Mouse (Mus musculus): ENCODE data around the gene Ltbp3. TPM values are rescaled to one million over a fixed set of nuclear protein-coding genes. Genes with fewer than 3 reads are reported as not detected.

Ltbp3 gene
- polyA plus RNA-seq, 1 experiment from 2014 or later, result 15.5 TPM

- no peak overlapping the region for H3K4me3 ChIP-seq (ENCODE audit: inconsistent target)
- 84% methylated on average over 5 of the region's 5 CpGs for WGBS (ENCODE audit: missing documents)
- peaks cover 52% of the 10 kb centered on the region for H3K36me3 ChIP-seq (ENCODE audit: inconsistent target)
- peak overlapping the region; percentile 75 for H3K27ac ChIP-seq
- H3K79me2 ChIP-seq (ENCODE audit: inconsistent target), result peaks cover 71% of the 10 kb centered on the region
Observed at GRCm38 (mm10) chr19:5713255-5713654, 27.4 kb upstream of the Ltbp3 start.

DNA sequence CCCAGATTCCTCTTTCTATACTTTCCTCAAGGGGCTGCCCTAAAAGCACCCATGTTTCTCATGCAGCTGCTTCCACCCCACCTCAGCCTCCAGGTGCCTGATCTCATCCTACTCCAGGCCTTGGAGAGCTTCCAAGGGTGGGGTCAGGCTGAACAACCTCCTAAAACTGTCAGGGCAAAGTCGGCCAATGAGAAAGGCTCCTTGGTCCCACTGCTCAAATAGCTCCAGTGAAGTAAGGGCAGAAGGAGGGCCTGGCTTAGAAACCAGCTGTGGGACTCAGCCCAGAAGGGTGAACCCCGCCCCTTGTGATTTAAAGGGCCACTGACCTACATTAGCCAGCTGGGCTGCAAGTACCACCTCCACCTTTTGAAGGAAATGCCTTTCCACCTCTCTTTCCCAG is 27.0 kb upstream of the Ltbp3 start:
- 33% methylated on average over 2 of the region's 2 CpGs for WGBS (ENCODE audit: missing documents)
- Histone ChIP-seq H3K27ac (peak overlapping the region; percentile 75), H3K4me3 (ENCODE audit: inconsistent target) (no peak overlapping the region), H3K79me2 (ENCODE audit: inconsistent target) (peaks cover 76% of the 10 kb centered on the region), H3K36me3 (ENCODE audit: inconsistent target) (peaks cover 52% of the 10 kb centered on the region)

DNA sequence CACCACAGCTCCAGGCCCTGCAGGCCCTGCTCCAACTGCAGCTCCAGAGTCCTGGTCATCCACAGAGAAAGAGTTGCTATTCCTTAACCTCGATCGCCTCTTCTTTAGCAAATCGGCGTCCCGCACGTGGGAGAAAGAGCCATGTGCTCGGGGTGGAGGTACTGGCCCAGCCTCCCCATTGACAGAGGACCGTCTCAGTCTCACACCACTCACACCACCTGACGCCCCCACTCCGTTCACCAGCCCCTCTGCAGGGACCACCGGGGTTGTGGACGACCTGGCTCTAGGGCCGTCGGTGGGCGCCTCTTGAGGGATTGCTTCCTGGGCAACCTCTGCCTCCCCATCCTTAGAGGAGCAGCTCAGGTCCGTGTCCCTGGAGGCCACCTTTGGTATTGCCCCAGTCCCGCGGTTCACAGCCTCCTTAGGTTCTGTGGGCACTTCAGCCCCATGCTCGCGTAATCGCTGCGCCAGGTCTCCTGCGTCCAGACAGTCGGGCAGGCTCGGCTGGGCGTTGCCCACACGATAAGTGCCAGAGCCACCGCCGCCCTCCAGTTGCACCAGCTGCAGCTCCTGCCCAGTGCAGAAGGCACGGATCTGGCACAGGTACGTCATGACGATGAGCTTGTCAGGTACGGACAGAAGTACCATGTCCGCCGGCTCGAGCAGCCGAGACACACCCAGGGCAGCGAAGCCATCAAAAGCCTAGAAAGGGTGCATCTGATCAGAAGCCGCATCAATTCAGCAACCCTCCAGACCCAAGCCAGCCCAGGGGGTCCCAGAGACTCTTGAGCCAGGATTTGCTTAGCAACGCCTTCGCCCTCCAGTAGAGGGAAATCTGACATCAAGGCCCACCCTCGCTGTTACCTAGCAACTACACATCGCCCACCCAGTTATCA is 24.7 kb upstream of the Ltbp3 start:
- Histone ChIP-seq H3K27ac (no peak overlapping the region), H3K79me2 (ENCODE audit: inconsistent target) (peaks cover 87% of the 10 kb centered on the region), H3K36me3 (ENCODE audit: inconsistent target) (peaks cover 55% of the 10 kb centered on the region), H3K4me3 (ENCODE audit: inconsistent target) (no peak overlapping the region)
- WGBS (ENCODE audit: missing documents), result 92% methylated on average over 30 of the region's 43 CpGs

DNA sequence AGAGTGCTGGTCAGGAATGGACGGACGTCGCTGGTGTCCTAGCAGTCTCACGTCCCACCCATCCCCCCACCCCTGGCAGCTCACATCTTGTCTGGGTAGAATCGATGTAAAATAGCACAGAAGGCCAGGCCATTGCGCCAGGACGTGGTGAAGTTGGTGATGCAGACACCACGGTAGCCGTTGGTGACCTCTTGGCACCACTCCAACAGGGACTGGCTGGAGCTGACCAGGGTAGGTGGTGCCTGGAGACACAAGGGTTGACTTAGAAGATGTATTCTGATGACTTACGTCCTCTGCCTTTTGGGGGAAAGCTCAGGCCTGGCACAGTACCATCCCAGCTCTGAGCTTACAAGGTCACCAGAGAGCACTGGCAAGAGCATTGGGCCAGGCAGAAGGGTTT is 23.7 kb upstream of the Ltbp3 start:
- Histone ChIP-seq H3K4me3 (ENCODE audit: inconsistent target) (no peak overlapping the region), H3K27ac (no peak overlapping the region), H3K79me2 (ENCODE audit: inconsistent target) (peaks cover 90% of the 10 kb centered on the region), H3K36me3 (ENCODE audit: inconsistent target) (peaks cover 64% of the 10 kb centered on the region)
- WGBS (ENCODE audit: missing documents), result 84% methylated on average over 10 of the region's 10 CpGs

DNA sequence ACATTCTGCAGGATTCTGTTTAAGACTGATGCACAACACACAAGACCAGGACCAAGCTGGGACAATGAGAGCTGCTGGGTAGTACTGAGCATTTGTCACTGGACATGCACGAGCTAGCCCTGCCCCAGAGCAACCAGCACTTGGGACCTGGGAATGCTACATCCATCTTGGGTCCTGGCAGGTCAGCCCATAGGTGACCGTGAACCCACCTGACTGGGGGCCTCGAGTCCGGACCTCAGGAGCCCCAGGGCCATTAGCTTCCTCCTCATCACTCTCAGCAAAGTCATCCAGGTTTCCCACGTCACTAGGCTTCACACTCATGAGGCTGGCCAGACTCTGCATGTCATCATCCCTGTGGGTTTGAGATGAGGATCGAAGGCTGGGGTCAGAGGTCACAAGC is 19.5 kb upstream of the Ltbp3 start:
- Histone ChIP-seq H3K36me3 (ENCODE audit: inconsistent target) (peaks cover 65% of the 10 kb centered on the region), H3K27ac (no peak overlapping the region), H3K79me2 (ENCODE audit: inconsistent target) (peaks cover 95% of the 10 kb centered on the region), H3K4me3 (ENCODE audit: inconsistent target) (no peak overlapping the region)
- WGBS (ENCODE audit: missing documents), result 90% methylated on average over 6 of the region's 6 CpGs

DNA sequence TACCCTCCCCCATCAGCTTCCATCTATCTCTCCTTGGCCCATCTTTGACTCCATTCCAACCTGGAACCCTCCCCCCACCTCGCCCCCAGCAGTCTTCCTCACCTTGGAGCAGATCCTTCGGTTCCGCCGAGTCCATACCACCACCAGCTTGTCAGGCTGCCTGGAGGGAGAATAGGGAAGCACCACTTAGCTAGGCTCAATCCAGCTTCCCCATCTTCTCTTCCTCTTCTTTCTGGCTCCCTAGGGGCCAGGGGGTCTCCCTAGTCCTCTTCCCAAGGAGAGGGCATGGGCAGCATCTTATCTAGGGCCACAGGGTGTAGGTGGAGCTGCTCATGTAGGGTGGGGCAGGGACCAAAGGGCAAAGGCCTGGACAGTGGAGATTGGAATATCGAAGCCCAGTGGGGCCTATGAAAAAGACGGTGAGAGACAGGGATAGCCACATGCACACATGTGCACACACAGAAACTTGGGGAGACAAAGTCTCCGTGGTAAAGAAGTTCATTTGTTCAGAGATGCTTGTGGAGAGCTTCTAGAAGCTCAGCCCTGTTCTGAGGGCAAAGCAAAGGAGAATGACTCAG is 17.8 kb upstream of the Ltbp3 start:
- Histone ChIP-seq H3K27ac (peak overlapping the region; percentile 100), H3K79me2 (ENCODE audit: inconsistent target) (peaks cover 89% of the 10 kb centered on the region), H3K4me3 (ENCODE audit: inconsistent target) (no peak overlapping the region), H3K36me3 (ENCODE audit: inconsistent target) (peaks cover 48% of the 10 kb centered on the region)
- WGBS (ENCODE audit: missing documents), result 76% methylated on average over 4 of the region's 7 CpGs

GRCm38 (mm10) chr19:5723934-5724548 is 16.7 kb upstream of the Ltbp3 start:
- peak overlapping the region; percentile 100 for H3K27ac ChIP-seq
- peaks cover 36% of the 10 kb centered on the region for H3K36me3 ChIP-seq (ENCODE audit: inconsistent target)
- WGBS (ENCODE audit: missing documents), result 3% methylated on average over 4 of the region's 4 CpGs
- peak overlapping the region; percentile 96 for H3K4me3 ChIP-seq (ENCODE audit: inconsistent target)
- H3K79me2 ChIP-seq (ENCODE audit: inconsistent target), result peaks cover 89% of the 10 kb centered on the region

DNA sequence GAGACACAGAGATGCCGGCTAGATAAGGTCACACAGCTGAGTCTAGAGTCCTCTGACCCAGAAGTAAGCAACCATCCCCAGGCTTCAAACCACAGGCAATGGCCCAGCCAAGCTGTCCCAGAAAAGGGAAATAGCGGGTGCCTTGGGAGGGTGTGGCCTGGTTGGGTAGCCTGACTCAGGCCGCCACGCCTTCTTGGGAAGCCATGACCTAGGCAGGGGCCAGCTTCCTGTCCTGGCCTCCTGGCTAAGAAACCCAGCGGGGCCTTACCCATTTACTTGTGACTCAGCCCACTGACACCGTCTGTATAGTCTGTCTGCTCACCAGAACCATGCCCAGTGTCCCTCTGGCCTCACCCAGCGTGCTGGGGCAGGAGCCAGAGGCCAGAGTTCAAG is 16.2 kb upstream of the Ltbp3 start:
- H3K27ac ChIP-seq, result peak overlapping the region; percentile 100
- 3% methylated on average over 7 of the region's 7 CpGs for WGBS (ENCODE audit: missing documents)
- peak overlapping the region; percentile 96 for H3K4me3 ChIP-seq (ENCODE audit: inconsistent target)
- peaks cover 87% of the 10 kb centered on the region for H3K79me2 ChIP-seq (ENCODE audit: inconsistent target)
- peaks cover 31% of the 10 kb centered on the region for H3K36me3 ChIP-seq (ENCODE audit: inconsistent target)

- Histone ChIP-seq H3K79me2 (ENCODE audit: inconsistent target) (peaks cover 82% of the 10 kb centered on the region), H3K4me3 (ENCODE audit: inconsistent target) (peak overlapping the region; percentile 96), H3K36me3 (ENCODE audit: inconsistent target) (peaks cover 25% of the 10 kb centered on the region), H3K27ac (peak overlapping the region; percentile 100)
- WGBS (ENCODE audit: missing documents), result 3% methylated on average over 12 of the region's 12 CpGs
Observed at GRCm38 (mm10) chr19:5725029-5725707, 15.5 kb upstream of the Ltbp3 start.

GRCm38 (mm10) chr19:5725767-5726515 is 14.8 kb upstream of the Ltbp3 start, which contains the start of gene Ehbp1l1:
Ehbp1l1 (minus strand) TSS chr19:5726317.
- Histone ChIP-seq H3K36me3 (ENCODE audit: inconsistent target) (peaks cover 17% of the 10 kb centered on the region), H3K4me3 (ENCODE audit: inconsistent target) (peak within 1 kb of the TSS; percentile 96), H3K79me2 (ENCODE audit: inconsistent target) (peaks cover 82% of the 10 kb centered on the region), H3K27ac (peak within 1 kb of the TSS; percentile 100)
- under 1% methylated on average over 49 of the region's 49 CpGs for WGBS (ENCODE audit: missing documents)

DNA sequence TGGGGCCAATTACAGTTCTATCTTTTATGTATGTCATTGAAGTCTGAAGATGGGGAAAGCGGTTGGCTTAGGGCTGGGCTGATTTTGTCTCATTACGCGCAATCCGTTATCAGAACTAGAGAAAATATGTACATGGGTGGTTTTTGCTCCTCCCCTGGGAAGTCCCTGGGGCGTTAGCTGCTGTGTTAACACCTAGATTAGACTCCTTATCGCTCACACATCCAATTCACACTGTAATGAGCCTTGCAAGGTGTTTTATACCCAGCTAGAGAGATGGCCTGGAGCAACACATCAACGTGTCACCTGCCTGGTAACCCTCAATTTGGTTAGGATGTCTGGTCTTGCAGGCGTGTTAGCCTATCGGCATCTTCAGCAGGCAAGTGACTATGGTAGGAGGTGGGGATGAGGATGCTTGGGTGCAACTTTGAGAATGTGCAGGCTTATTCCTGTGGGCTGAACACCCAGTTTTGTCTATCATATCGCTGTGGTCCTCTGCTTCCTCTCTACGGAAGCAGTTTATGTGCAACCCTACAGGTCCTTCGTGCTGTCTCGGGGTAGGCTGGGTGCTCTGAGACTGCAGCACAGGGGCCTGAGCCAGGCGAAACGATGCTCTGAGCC is 13.6 kb upstream of the Ltbp3 start:
- Histone ChIP-seq H3K4me3 (ENCODE audit: inconsistent target) (peak overlapping the region; percentile 96), H3K79me2 (ENCODE audit: inconsistent target) (peaks cover 76% of the 10 kb centered on the region), H3K27ac (peak overlapping the region; percentile 100), H3K36me3 (ENCODE audit: inconsistent target) (peaks cover 6% of the 10 kb centered on the region; the same call in 1 of the 2 replicates)
- WGBS (ENCODE audit: missing documents), result 31% methylated on average over 15 of the region's 15 CpGs

DNA sequence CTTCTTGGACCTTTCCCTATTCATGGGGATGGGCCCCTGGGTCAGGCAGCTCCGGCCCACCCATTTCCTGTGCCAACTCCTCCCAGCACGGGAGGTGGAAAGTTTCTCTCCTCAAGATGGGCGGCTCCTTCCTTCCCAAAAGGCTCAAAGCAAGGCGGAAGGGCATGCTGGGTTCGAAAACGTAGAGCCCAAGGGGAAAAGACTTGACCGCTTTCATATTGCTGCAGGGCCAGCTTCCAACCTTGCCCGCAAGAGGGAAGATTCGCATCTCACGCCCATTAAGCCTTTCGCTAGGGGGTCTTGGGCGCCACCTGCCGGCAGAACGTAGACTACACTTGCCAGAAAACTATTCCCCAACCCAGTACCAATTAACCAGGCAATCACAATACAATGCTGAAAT is 13.0 kb upstream of the Ltbp3 start:
- Histone ChIP-seq H3K36me3 (ENCODE audit: inconsistent target) (no peaks in the 10 kb centered on the region), H3K27ac (peak overlapping the region; percentile 100), H3K79me2 (ENCODE audit: inconsistent target) (peaks cover 70% of the 10 kb centered on the region), H3K4me3 (ENCODE audit: inconsistent target) (peak overlapping the region; percentile 96)
- 0% methylated on average over 13 of the region's 14 CpGs for WGBS (ENCODE audit: missing documents)

- peak overlapping the region; percentile 100 for H3K27ac ChIP-seq
- 14% methylated on average over 31 of the region's 37 CpGs for WGBS (ENCODE audit: missing documents)
- H3K4me3 ChIP-seq (ENCODE audit: inconsistent target), result peak overlapping the region; percentile 96
- H3K36me3 ChIP-seq (ENCODE audit: inconsistent target), result no peaks in the 10 kb centered on the region
- peaks cover 58% of the 10 kb centered on the region for H3K79me2 ChIP-seq (ENCODE audit: inconsistent target)
Observed at GRCm38 (mm10) chr19:5728631-5729443, 11.9 kb upstream of the Ltbp3 start.

All from macrophage (primary cell).